ENCODE assay signal across 8 mouse cellular contexts in genomic region chr17:27856798-27857648, GRCm38 (mm10). TPM values are rescaled to one million over a fixed set of nuclear protein-coding genes. Genes with fewer than 3 reads are reported as not detected.
DNase-seq lines count a peak whose midpoint lies in the region; ATAC-seq and TF ChIP-seq lines count a peak whose summit lies in the region.

No protein-coding gene starts in this region.

- H3K27ac ChIP-seq in intestine, postnatal 0 days (ENCODE audit: low read depth, low read length) = peak overlapping the region; percentile 88
- H3K27ac ChIP-seq in midbrain, embryonic 16.5 days (ENCODE audit: low read length) = peak overlapping the region; percentile 89

- TF ChIP-seq CTCF in intestine, postnatal 0 days (IDR thresholded peaks at IDR 0.05; ENCODE audit: low read depth) = no peak

- peak overlapping the region; percentile 95 for H3K4me3 ChIP-seq in intestine, postnatal 0 days (ENCODE audit: low read depth, low read length)
- peak overlapping the region; percentile 89 for H3K4me3 ChIP-seq in midbrain, embryonic 16.5 days (ENCODE audit: low read depth, low read length)

- ATAC-seq in intestine, postnatal 0 days = peak; percentile 64
- peak; percentile 78 for ATAC-seq in midbrain, embryonic 16.5 days

- DNase-seq in spleen, adult 12 weeks (ENCODE audit: low spot score) = peak; percentile 54
- DNase-seq in spleen, adult 18-20 months = no peak
- peak; percentile 70 for DNase-seq in embryo, embryonic 9.5 days (ENCODE audit: extremely low spot score)
- peak; percentile 96 for DNase-seq in heart, adult 11 months
- peak; percentile 67 for DNase-seq in liver
- DNase-seq in spleen, postnatal 36 days (ENCODE audit: low spot score in 2 of 2) = peak; percentile 17 to 20

- 2% methylated on average over 52 of the region's 52 CpGs for WGBS in intestine, postnatal 0 days
- 1% methylated on average over 50 of the region's 52 CpGs for WGBS in midbrain, embryonic 16.5 days

- H3K36me3 ChIP-seq in intestine, postnatal 0 days (ENCODE audit: control insufficient read depth, insufficient read depth) = peaks cover 20% of the 10 kb centered on the region; the same call in 1 of the 2 replicates
- peaks cover 4% of the 10 kb centered on the region for H3K36me3 ChIP-seq in midbrain, embryonic 16.5 days (ENCODE audit: control insufficient read depth, insufficient read depth, low read length)

- H3K4me2 ChIP-seq in intestine, postnatal 0 days (replicated peaks; ENCODE audit: low read depth) = peak overlapping the region; percentile 96
- peak overlapping the region; percentile 85 for H3K4me2 ChIP-seq in midbrain, embryonic 16.5 days (ENCODE audit: low read length)

- no peaks in the 10 kb centered on the region for H3K9me3 ChIP-seq in intestine, postnatal 0 days (ENCODE audit: control insufficient read depth)
- no peaks in the 10 kb centered on the region for H3K9me3 ChIP-seq in midbrain, embryonic 16.5 days (replicated peaks; ENCODE audit: control insufficient read depth, low read length, poor library complexity, severe bottlenecking)

- peak overlapping the region; percentile 75 for H3K9ac ChIP-seq in intestine, postnatal 0 days (ENCODE audit: low read depth, low read length)
- H3K9ac ChIP-seq in midbrain, embryonic 16.5 days (ENCODE audit: low read depth, low read length) = peak overlapping the region; percentile 96

- no peaks in the 10 kb centered on the region for H3K27me3 ChIP-seq in intestine, postnatal 0 days (replicated peaks; ENCODE audit: control insufficient read depth, insufficient read depth, low read length)
- no peaks in the 10 kb centered on the region for H3K27me3 ChIP-seq in midbrain, embryonic 16.5 days (ENCODE audit: control insufficient read depth, insufficient read depth, low read depth, low read length)

- peaks cover 7% of the 10 kb centered on the region; the same call in 1 of the 2 replicates for H3K4me1 ChIP-seq in intestine, postnatal 0 days (replicated peaks; ENCODE audit: control insufficient read depth, insufficient read depth, low read length)
- H3K4me1 ChIP-seq in midbrain, embryonic 16.5 days (ENCODE audit: control insufficient read depth, insufficient read depth, low read length) = peaks cover 26% of the 10 kb centered on the region

RNA-seq across cellular contexts. Expression of gene Uhrf1bp1, which starts 0.8 kb away (rescaled TPM):
- polyA plus RNA-seq in intestine, postnatal 0 days (2015; fragmentation: Nextera tagmentation; extraction: Ambion mirVana) = 1.4 and 1.6 TPM in 2 replicates
- polyA plus RNA-seq in midbrain, embryonic 16.5 days (2015; fragmentation: Nextera tagmentation; extraction: Ambion mirVana) = 6.0 and 6.5 TPM in 2 replicates

RNA-seq across cellular contexts. Expression of gene Snrpc, which starts 19.1 kb away (rescaled TPM):
- polyA plus RNA-seq in intestine, postnatal 0 days (2015; fragmentation: Nextera tagmentation; extraction: Ambion mirVana) = 156 and 160 TPM in 2 replicates
- 193 and 197 TPM in 2 replicates for polyA plus RNA-seq in midbrain, embryonic 16.5 days (2015; fragmentation: Nextera tagmentation; extraction: Ambion mirVana)

RNA-seq across cellular contexts. Expression of gene D17Wsu92e, which starts 36.6 kb away (rescaled TPM):
- polyA plus RNA-seq in intestine, postnatal 0 days (2015; fragmentation: Nextera tagmentation; extraction: Ambion mirVana) = 27.4 and 29.5 TPM in 2 replicates
- 8.5 and 9.4 TPM in 2 replicates for polyA plus RNA-seq in midbrain, embryonic 16.5 days (2015; fragmentation: Nextera tagmentation; extraction: Ambion mirVana)

RNA-seq across cellular contexts. Expression of gene Anks1, which starts 52.1 kb away (rescaled TPM):
- 9.8 and 10.0 TPM in 2 replicates for polyA plus RNA-seq in intestine, postnatal 0 days (2015; fragmentation: Nextera tagmentation; extraction: Ambion mirVana)
- polyA plus RNA-seq in midbrain, embryonic 16.5 days (2015; fragmentation: Nextera tagmentation; extraction: Ambion mirVana) = 56.2 and 66.9 TPM in 2 replicates

RNA-seq across cellular contexts. Expression of gene Taf11, which starts 52.6 kb away (rescaled TPM):
- 26.1 and 28.6 TPM in 2 replicates for polyA plus RNA-seq in intestine, postnatal 0 days (2015; fragmentation: Nextera tagmentation; extraction: Ambion mirVana)
- 57.8 and 71.9 TPM in 2 replicates for polyA plus RNA-seq in midbrain, embryonic 16.5 days (2015; fragmentation: Nextera tagmentation; extraction: Ambion mirVana)

Comparison
In these comparisons a context has a peak if more than half of its experiments do, and no peak if none do; other contexts are left out.
1. DNase-seq: peak in spleen, adult 12 weeks (single experiment), embryo, embryonic 9.5 days (single experiment), heart, adult 11 months (single experiment), liver (single experiment) and spleen, postnatal 36 days (2 of 2); none in spleen, adult 18-20 months (0 of 2).